In the genomic region with DNA sequence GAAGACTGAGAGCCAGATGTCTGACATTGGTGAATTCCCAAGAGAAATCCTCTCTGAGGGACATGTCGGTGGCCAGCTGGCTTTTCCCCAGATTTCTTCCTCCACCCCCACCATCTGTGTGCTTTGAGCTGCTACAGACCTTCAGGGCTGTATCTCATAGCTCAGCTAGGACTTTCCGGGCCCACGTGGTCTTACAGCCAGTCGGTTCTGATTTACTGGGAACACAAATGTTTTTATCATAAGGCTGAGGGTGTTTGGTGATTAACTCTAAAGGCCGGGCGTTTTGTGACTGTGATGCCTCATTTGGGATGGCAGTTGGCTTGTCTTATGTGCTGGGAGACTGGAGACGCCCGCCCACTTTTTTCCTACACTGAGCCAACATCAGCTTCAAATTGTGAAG, we compare ENCODE assay signal across 8 mouse cellular contexts. TPM values are rescaled to one million over a fixed set of nuclear protein-coding genes. Genes with fewer than 3 reads are reported as not detected.
A peak's percentile ranks its signal among the peaks of the same experiment; 100 is the strongest.
DNase-seq lines count a peak whose midpoint lies in the region; ATAC-seq lines count a peak whose summit lies in the region.

No protein-coding gene starts in this region.

- H3K27me3 ChIP-seq in neural tube, embryonic 13.5 days = no peaks in the 10 kb centered on the region
- no peaks in the 10 kb centered on the region for H3K27me3 ChIP-seq in hindbrain, embryonic 10.5 days (ENCODE audit: insufficient read depth, poor library complexity, severe bottlenecking)

- DNase-seq in embryo, embryonic 10.5 days (ENCODE audit: low spot score) = peak; percentile 10
- no peak for DNase-seq in embryo, embryonic 10 days (ENCODE audit: low spot score)
- no peak for DNase-seq in neural tube, embryonic 10.5 days (ENCODE audit: extremely low spot score, low spot score)
- peak; percentile 27 to 39 for DNase-seq in left cerebral cortex, postnatal 36 days (ENCODE audit: low spot score in 2 of 2)
- DNase-seq in hindbrain, embryonic 10.5 days (ENCODE audit: low spot score) = no peak
- no peak for DNase-seq in thymus, postnatal 25 days

- H3K9me3 ChIP-seq in neural tube, embryonic 13.5 days = no peaks in the 10 kb centered on the region
- no peaks in the 10 kb centered on the region for H3K9me3 ChIP-seq in hindbrain, embryonic 10.5 days

- no peak overlapping the region for H3K9ac ChIP-seq in neural tube, embryonic 13.5 days

- peaks cover 2% of the 10 kb centered on the region; the same call in 1 of the 2 replicates for H3K36me3 ChIP-seq in neural tube, embryonic 13.5 days
- no peaks in the 10 kb centered on the region for H3K36me3 ChIP-seq in hindbrain, embryonic 10.5 days

- H3K4me3 ChIP-seq in neural tube, embryonic 13.5 days = no peak overlapping the region
- H3K4me3 ChIP-seq in hindbrain, embryonic 10.5 days = no peak overlapping the region

- H3K27ac ChIP-seq in neural tube, embryonic 13.5 days (replicated peaks) = 0 out of 2 replicates have a peak overlapping the region, but pooled peaks have one; percentile 13
- H3K27ac ChIP-seq in hindbrain, embryonic 10.5 days = no peak overlapping the region

- ATAC-seq in neural tube, embryonic 13.5 days (ENCODE audit: low read depth) = no peak
- ATAC-seq in monocyte, adult 5-6 weeks (replicated peaks; ENCODE audit: insufficient number of reproducible peaks, low FRiP score, low TSS enrichment, poor library complexity, severe bottlenecking) = no peak

- no peak overlapping the region for H3K4me2 ChIP-seq in neural tube, embryonic 13.5 days

- intact Hi-C loops in left cerebral cortex, postnatal 36 days (cut with DNase I) = no loop called here

- H3K4me1 ChIP-seq in neural tube, embryonic 13.5 days (replicated peaks) = no peaks in the 10 kb centered on the region
- no peaks in the 10 kb centered on the region for H3K4me1 ChIP-seq in hindbrain, embryonic 10.5 days (replicated peaks)

- 56% methylated on average over 8 of the region's 8 CpGs for WGBS in neural tube, embryonic 13.5 days
- 78% methylated on average over 8 of the region's 8 CpGs for WGBS in hindbrain, embryonic 10.5 days

RNA-seq across cellular contexts. Expression of gene Zkscan6, which starts 32.0 kb away (rescaled TPM):
- 19.6 and 20.3 TPM in 2 replicates for polyA plus RNA-seq in neural tube, embryonic 13.5 days (2015; fragmentation: Nextera tagmentation; extraction: Ambion mirVana)
- 10 to 100 TPM; 11.2 to 12.7 TPM for total RNA-seq in left cerebral cortex, postnatal 36 days (2021)
- 32.9 to 38.3 TPM (median 37.8 TPM) in 3 replicates for total RNA-seq in monocyte, adult 5-6 weeks (2017)
- 11.8 and 13.6 TPM in 2 replicates for polyA plus RNA-seq in hindbrain, embryonic 10.5 days (2016; fragmentation: Nextera tagmentation; extraction: Ambion mirVana)

RNA-seq across cellular contexts. Expression of gene Map2k4, which starts 50.9 kb away (rescaled TPM):
- polyA plus RNA-seq in neural tube, embryonic 13.5 days (2015; fragmentation: Nextera tagmentation; extraction: Ambion mirVana) = 80.9 and 93.9 TPM in 2 replicates
- total RNA-seq in left cerebral cortex, postnatal 36 days (2021) = 100 to 1,000 TPM; 181 to 189 TPM
- total RNA-seq in monocyte, adult 5-6 weeks (2017) = 34.9 to 40.8 TPM (median 36.3 TPM) in 3 replicates
- polyA plus RNA-seq in hindbrain, embryonic 10.5 days (2016; fragmentation: Nextera tagmentation; extraction: Ambion mirVana) = 57.5 and 62.8 TPM in 2 replicates

Comparison
In these comparisons a context has a peak if more than half of its experiments do, and no peak if none do; other contexts are left out.
1. DNase-seq: peak in embryo, embryonic 10.5 days (single experiment) and left cerebral cortex, postnatal 36 days (2 of 2); none in embryo, embryonic 10 days (single experiment), neural tube, embryonic 10.5 days (single experiment), hindbrain, embryonic 10.5 days (single experiment) and thymus, postnatal 25 days (single experiment).